9 mouse cellular contexts compared by ENCODE assay signal in genomic region chr14:75962250-75962649, GRCm38 (mm10). TPM values are rescaled to one million over a fixed set of nuclear protein-coding genes. Genes with fewer than 3 reads are reported as not detected.
DNase-seq lines count a peak whose midpoint lies in the region; ATAC-seq lines count a peak whose summit lies in the region.
"Had no signal": no experiment of that assay in that cellular context is flagged by ENCODE, and none has a peak within 500 bp of the region (broad histone marks: within the 10 kb centered on the region; RNA-seq: fewer than 3 reads in every experiment).

No protein-coding gene starts in this region.

- WGBS in midbrain, embryonic 13.5 days = 50% methylated on average over 9 of the region's 9 CpGs
- WGBS in midbrain, embryonic 10.5 days = 91% methylated on average over 9 of the region's 9 CpGs

- peak overlapping the region; percentile 34 for H3K4me2 ChIP-seq in midbrain, embryonic 13.5 days (replicated peaks)

- H3K4me3 ChIP-seq in midbrain, embryonic 13.5 days (replicated peaks) = peak overlapping the region; percentile 26
- no peak overlapping the region for H3K4me3 ChIP-seq in midbrain, embryonic 10.5 days

- peak overlapping the region; percentile 36 for H3K27ac ChIP-seq in midbrain, embryonic 13.5 days
- H3K27ac ChIP-seq in midbrain, embryonic 10.5 days (replicated peaks) = no peak overlapping the region

- intact Hi-C loops in left cerebral cortex, postnatal 25 days (cut with DNase I) = loop anchor here (1.0 to 5.0 kb wide), 4 partner anchors 61 to 115 kb away; no protein-coding TSS in a partner anchor
- intact Hi-C loops in gastrocnemius, postnatal 36 days (cut with DNase I) = no loop called here

- ATAC-seq in midbrain, embryonic 13.5 days = no peak

- no peaks in the 10 kb centered on the region for H3K27me3 ChIP-seq in midbrain, embryonic 13.5 days
- no peaks in the 10 kb centered on the region for H3K27me3 ChIP-seq in midbrain, embryonic 10.5 days (ENCODE audit: low read depth, poor library complexity, severe bottlenecking)

- peaks cover 24% of the 10 kb centered on the region for H3K4me1 ChIP-seq in midbrain, embryonic 13.5 days (replicated peaks)
- no peaks in the 10 kb centered on the region for H3K4me1 ChIP-seq in midbrain, embryonic 10.5 days

- no peaks in the 10 kb centered on the region for H3K36me3 ChIP-seq in midbrain, embryonic 13.5 days
- no peaks in the 10 kb centered on the region for H3K36me3 ChIP-seq in midbrain, embryonic 10.5 days

- no peak overlapping the region for H3K9ac ChIP-seq in midbrain, embryonic 13.5 days (replicated peaks)

- no peak for DNase-seq in midbrain, embryonic 10.5 days (ENCODE audit: low spot score)
- DNase-seq in frontal cortex, postnatal 36 days (ENCODE audit: low spot score in 2 of 2) = peak; percentile 77 to 89
- DNase-seq in left cerebral cortex, postnatal 25 days (ENCODE audit: low spot score in 2 of 2) = peak; percentile 79 to 96
- DNase-seq in right cerebral cortex, postnatal 4 days = peak; percentile 70
- no peak for DNase-seq in adrenal gland, adult 8-10 months
- no peak for DNase-seq in gastrocnemius, postnatal 36 days
- no peak for DNase-seq in kidney, adult 18-20 months

- no peaks in the 10 kb centered on the region for H3K9me3 ChIP-seq in midbrain, embryonic 13.5 days
- no peaks in the 10 kb centered on the region for H3K9me3 ChIP-seq in midbrain, embryonic 10.5 days (replicated peaks)

RNA-seq across cellular contexts. Expression of gene Kctd4, which starts 7.4 kb away (rescaled TPM):
- polyA plus RNA-seq in midbrain, embryonic 13.5 days (2015; fragmentation: Nextera tagmentation; extraction: Ambion mirVana) = 4.6 and 6.0 TPM in 2 replicates
- 0.42 and 0.60 TPM in 2 replicates for polyA plus RNA-seq in midbrain, embryonic 10.5 days (2016; fragmentation: Nextera tagmentation; extraction: Ambion mirVana)
- 10 to 100 TPM; 14.6 to 18.9 TPM for total RNA-seq in left cerebral cortex, postnatal 25 days (2021)
- total RNA-seq in adrenal gland, adult 8-10 months (2022) = under 1 TPM in 2 of 4 experiments, not detected in 2; 0.07 to 0.12 TPM
- not detected for total RNA-seq in gastrocnemius, postnatal 36 days (2021)
- total RNA-seq: heart, adult 8-10 months had no signal

RNA-seq across cellular contexts. Expression of gene Gtf2f2, which starts 48.4 kb away (rescaled TPM):
- polyA plus RNA-seq in midbrain, embryonic 13.5 days (2015; fragmentation: Nextera tagmentation; extraction: Ambion mirVana) = 42.7 and 44.0 TPM in 2 replicates
- 55.5 and 58.9 TPM in 2 replicates for polyA plus RNA-seq in midbrain, embryonic 10.5 days (2016; fragmentation: Nextera tagmentation; extraction: Ambion mirVana)
- 10 to 100 TPM; 13.5 to 16.2 TPM for total RNA-seq in left cerebral cortex, postnatal 25 days (2021)
- total RNA-seq in adrenal gland, adult 8-10 months (2022) = 10 to 100 TPM; 22.0 to 25.0 (median 23.2) TPM
- total RNA-seq in gastrocnemius, postnatal 36 days (2021) = 10 to 100 TPM; 10.8 to 13.5 TPM

Comparison
In these comparisons a context has a peak if more than half of its experiments do, and no peak if none do; other contexts are left out.
1. DNase-seq: peak in frontal cortex, postnatal 36 days (2 of 2), left cerebral cortex, postnatal 25 days (2 of 2) and right cerebral cortex, postnatal 4 days (single experiment); none in midbrain, embryonic 10.5 days (single experiment), adrenal gland, adult 8-10 months (single experiment), gastrocnemius, postnatal 36 days (0 of 2) and kidney, adult 18-20 months (single experiment).
2. RNA of gene Kctd4, which starts 7.4 kb away (total RNA-seq): 14.6 to 18.9 TPM in left cerebral cortex, postnatal 25 days; 0.07 to 0.12 TPM in adrenal gland, adult 8-10 months and not detected in gastrocnemius, postnatal 36 days; every median in the first group is over 10 times any median in the second.